Mouse (Mus musculus): ENCODE data around the gene Nup50.

DNA sequence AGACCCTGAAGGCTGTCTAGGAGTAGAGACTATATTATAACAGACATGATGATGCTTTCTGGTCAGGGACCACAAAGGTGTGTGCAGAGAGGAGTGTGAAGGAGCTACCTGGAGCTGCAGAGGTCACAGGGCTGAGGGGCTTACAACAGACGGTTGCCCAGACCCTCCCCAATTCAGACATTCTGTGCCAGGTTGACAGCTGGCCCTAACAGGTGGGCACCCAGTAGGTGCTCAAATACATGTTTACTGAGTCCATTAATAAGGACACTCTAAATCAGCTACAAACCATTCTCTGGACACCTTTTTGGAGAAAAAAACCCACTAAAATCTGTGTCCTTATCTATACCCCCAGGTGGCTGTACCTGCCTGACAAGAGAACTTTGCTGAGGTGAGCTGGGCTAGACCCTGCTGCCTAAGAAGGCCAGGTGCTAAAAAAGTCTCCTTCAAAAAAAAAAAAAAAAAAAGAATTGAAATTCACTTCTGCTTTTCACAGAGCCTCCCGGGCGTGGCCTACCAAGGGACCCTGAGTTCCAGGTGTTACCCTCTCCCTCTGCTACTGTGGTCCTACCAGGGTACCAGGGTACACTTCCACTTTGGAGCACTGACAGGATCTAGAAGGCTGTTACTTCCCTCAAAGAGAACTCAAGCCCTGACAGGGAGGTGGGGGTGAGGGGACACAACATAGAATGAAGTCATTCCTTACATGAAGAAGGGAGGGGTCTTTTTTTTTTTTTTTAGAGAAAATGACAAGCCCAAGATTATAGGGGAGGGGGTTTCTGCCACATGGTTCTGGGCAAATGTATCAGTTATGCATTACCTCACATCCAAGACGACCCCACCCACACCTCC lies 63.2 kb downstream of the Nup50 start:
- TF ChIP-seq CTCF (IDR thresholded peaks at IDR 0.05; ENCODE audit: borderline replicate concordance, insufficient read depth, low read depth, low read length) (no peak), POLR2A (IDR thresholded peaks at IDR 0.05; ENCODE audit: borderline replicate concordance, insufficient read depth, low read length) (no peak)
